Mouse (Mus musculus): ENCODE results near the gene Gm6793.

Gene Gm6793

GRCm38 (mm10) chr8:112014936-112015335 is at the start of gene Gm6793:
Gene Gm6793, minus strand, starts transcription at chr8:112015036.
- DNase-seq, result no peak

GRCm38 (mm10) chr8:112061372-112061771 is 46.5 kb upstream of the Gm6793 start:
- DNase-seq, result no peak

- no peak for DNase-seq
Measured at GRCm38 (mm10) chr8:112054456-112054855, 39.6 kb upstream of the Gm6793 start.

DNA sequence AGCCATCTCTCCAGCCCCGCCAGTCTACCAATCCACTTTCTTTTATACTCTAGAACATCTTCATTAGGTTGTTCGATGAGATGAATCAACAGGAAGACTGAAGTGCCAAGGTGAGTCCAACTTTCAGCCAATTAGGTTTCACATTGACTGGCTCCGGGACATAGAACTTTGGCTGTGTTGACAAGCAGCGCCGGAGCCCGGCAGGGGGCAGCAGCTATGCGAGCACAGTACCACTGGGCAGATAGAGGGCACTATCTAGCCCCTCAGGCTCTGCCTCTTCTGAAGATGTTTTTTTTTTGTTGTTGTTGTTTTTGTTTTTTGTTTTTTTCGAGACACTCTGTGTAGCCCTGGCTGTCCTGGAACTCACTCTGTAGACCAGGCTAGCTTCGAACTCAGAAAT is 36.7 kb upstream of the Gm6793 start:
- DNase-seq, result no peak

GRCm38 (mm10) chr8:112049984-112050383 is 35.1 kb upstream of the Gm6793 start:
- DNase-seq, result no peak

- no peak for DNase-seq
Measured at GRCm38 (mm10) chr8:112048293-112048692, 33.5 kb upstream of the Gm6793 start.

DNA sequence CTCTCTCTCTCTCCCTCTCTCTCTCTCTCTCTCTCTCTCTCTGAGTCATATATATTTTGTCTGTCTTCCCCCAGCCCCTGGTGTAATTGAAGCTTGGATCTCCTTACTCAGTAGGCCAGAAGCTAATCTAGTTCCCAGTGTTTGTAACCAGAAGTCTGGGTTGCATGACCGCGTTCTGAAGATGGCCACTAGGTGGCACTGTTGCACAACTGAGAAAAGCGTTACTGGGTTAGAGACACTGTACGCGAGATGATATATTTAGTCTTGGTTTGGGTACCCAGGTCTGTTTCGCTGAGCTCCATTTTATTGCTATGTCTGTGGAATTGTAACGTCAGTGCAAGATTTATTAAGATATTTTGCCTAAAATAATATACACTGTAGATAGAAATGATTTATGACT is 31.1 kb upstream of the Gm6793 start:
- peak; percentile 55 to 63 for DNase-seq

DNA sequence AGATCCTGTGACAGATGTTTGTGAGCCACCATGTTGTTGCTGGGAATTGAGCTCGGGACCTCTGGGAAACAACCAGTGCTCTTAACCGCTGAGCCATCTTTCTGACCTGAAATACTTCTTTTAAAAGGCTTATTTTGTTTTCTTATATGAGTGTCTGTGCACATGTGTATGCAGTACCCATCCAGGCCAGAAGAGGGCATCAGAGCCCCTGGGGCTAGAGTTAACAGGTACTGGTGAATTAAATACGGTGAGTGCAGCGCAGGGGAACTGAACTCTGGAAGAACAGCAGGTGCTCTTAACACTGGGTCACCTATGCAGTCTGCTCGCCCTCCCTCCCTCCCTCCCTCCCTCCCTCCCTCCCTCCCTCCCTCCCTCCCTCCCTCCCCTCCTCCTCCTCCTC is 30.3 kb upstream of the Gm6793 start:
- no peak for DNase-seq

DNA sequence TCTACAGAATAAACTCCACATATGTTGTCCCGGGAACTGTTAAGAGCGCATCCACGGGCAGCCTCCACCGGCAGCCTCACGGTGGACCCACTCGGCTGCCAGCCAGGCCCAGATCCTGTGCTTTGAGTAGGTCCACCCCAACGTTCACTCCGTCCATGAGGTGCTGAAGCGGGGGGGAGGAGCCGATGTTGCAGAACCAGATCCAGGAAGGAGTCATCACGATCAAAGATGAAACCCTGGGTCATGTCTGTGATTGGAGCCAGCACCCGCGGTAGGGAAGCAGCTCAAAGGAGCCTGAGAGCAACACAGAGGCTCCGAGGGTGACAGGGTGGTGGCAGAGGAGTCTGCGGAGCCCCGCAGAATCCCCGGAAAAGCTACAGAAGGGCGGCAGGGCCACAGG is 22.7 kb upstream of the Gm6793 start:
- DNase-seq, result no peak

DNA sequence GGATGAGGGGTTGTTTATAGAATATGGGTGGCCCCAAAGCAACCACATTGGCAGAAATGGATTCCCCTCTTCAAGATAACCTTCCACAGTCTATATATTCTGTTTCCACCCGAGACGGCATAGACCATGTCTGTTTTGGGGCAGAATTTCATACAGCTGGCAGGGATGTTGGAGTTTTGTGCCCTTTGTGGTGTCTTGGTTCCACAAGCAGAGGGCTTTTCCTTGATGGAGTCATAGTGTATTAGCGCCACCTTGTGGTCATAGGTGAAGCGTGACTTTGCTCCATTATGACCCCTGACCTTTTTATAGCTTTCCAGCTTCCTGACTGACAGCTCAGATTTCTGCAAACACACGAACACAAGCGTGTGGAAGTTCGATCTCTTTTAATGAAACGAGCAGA is 19.8 kb upstream of the Gm6793 start:
- DNase-seq, result peak; percentile 15 to 40

GRCm38 (mm10) chr8:112033071-112033470 is 18.2 kb upstream of the Gm6793 start:
- no peak for DNase-seq

- DNase-seq, result no peak
Measured at GRCm38 (mm10) chr8:112030663-112031062, 15.8 kb upstream of the Gm6793 start.

DNA sequence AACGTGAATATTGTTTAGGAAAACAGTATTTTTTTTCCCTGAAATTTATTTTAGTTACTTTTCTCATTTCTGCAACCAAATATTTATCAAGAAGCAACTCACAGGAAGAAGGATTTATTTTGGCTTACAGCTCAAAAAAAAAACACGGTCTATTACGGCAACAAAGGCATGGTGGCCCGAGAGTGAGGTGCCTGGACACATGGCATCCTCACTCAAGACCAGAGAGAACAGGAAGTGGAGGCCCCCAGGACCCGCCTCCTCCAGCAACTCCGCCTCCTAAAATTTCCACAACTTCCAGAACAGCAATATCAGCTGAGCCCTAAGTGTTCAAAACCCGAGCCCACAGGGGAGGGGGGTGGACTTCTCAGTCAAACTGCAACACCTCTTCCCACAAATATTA is 14.6 kb upstream of the Gm6793 start:
- no peak for DNase-seq

DNA sequence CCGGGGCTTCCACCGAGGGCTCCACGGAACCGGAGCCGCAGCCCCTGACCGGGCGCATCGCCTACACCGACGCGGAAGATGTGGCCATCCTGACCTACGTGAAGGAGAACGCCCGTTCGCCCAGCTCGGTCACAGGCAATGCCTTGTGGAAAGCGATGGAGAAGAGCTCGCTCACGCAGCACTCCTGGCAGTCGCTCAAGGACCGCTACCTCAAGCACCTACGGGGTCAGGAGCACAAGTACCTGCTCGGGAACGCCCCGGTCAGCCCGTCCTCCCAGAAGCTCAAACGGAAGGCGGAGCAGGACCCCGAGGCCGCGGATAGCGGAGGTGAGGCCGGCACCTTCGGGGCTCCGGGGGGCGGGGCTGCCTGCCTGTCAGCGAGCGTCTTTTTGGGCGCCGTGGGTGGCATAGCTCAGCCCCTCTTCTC is 3.0 kb downstream of the Gm6793 start:
- DNase-seq, result peak; percentile 70 to 80

GRCm38 (mm10) chr8:112010997-112011815 is 3.6 kb downstream of the Gm6793 start, which contains the start of the genes Kars and Terf2ip:
Gene Kars, minus strand, starts transcription at chr8:112011323.
Gene Terf2ip, plus strand, starts transcription at chr8:112011398.
- DNase-seq, result peak; percentile 95 to 96

- no peak for DNase-seq
Measured at GRCm38 (mm10) chr8:112009558-112009957, 5.3 kb downstream of the Gm6793 start.

GRCm38 (mm10) chr8:112007669-112008068 is 7.2 kb downstream of the Gm6793 start:
- DNase-seq, result no peak

DNA sequence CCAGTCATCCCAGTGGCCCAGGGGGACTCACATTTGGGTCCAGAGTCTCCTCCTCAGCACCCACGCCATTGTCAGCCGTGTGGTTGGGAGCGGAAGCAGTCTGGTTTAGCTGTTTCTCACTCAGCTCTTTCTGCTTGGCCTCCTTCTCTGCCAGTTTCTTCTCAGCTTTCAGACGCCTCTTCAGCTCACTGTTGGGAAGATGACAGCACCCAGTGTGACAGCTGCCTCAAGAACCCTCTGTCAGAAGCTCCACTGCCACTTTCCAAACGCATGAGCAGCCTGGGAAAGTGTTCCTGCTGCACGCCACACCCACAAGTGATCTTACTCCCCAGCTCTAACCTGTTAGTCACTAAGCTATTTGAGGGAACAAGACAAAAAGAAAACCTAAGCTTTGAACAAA is 9.2 kb downstream of the Gm6793 start:
- no peak for DNase-seq

DNA sequence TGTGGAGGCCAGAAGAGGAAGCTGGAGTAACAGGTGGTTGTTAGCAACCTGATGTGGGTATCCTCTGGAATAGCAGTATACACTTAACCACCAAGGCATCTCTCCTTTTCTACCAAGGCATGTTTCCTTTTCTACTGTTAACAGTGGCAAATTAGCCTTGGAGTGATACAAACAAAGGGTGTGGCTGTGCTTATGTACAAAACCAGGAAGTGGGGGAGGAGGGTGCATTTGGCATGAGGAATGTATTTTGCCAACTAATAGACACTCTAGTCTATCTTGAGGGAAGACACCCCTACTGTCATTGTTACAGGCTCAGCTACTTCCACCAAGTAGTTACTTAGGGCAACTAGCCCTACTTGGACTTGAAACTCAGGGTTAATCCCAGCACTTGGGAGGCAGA is 10.1 kb downstream of the Gm6793 start:
- DNase-seq, result peak in 1 of 2 experiments; percentile 18

DNA sequence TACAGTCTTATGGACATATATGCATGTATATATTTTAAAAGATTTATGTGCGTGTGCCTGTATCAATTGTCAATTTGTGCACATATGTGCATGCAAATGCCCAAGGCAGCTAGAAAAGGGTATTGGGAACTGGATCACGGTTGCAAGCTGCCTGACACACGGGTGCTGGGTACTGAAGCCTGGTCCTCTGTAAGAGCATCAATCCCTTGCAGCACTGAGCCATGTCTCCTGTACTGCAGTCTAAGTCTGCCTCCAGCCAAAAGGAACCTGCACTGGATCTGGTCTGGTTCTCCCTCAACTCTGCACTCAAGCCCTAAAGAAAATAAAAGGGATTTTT is 22.2 kb downstream of the Gm6793 start:
- no peak for DNase-seq

GRCm38 (mm10) chr8:111992013-111992702 is 22.7 kb downstream of the Gm6793 start, which contains the start of gene Adat1:
Gene Adat1, minus strand, starts transcription at chr8:111992302.
- DNase-seq, result peak; percentile 85 to 90

- no peak for DNase-seq
Measured at GRCm38 (mm10) chr8:111991278-111991677, 23.6 kb downstream of the Gm6793 start.

- DNase-seq, result peak; percentile 51 to 65
Measured at GRCm38 (mm10) chr8:111989911-111990310, 24.9 kb downstream of the Gm6793 start.

DNA sequence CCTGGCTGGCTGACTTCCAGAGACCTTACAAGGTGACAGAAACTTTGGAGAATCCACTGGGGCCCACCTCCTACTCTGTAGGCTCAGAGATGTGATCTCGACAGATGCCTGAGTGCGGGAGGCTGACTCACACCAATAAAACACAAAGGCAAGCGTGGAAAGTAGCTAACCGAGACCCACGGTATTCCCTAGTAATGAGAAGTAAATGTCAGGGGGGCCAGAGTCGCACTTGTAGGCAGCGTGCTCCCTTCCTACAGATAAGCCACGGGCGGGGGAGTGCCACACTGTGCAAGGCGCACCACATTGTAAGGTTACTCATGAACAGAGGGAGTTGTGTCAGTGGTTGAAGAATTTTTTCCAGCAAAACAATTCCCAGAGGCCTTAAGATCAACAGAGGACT is 30.3 kb downstream of the Gm6793 start:
- DNase-seq, result no peak
